Mouse (Mus musculus) heart, postnatal 0 days (tissue): ENCODE measurements around the gene Adamts6. TPM values are rescaled to one million over a fixed set of nuclear protein-coding genes. Genes with fewer than 3 reads are reported as not detected.
A peak's percentile ranks its signal among the peaks of the same experiment; 100 is the strongest.

Experiments
- ATAC-seq: fragments of 200-750 bp; cut with Nextera tagmentation; 2 replicates; pipeline ENCODE4 v1.8.0; 2017; ENCODE audit warnings: low read depth, moderate number of reproducible peaks, moderate library complexity; ENCODE audit not compliant: insufficient read depth
- DNase-seq: peaks from one replicate; pipeline ENCODE4 v3.0.0-alpha.2; 2016; ENCODE audit warnings: low spot score
- H3K27ac ChIP-seq: fragments of 300-500 bp; sonication (generic); 2 replicates; pipeline ENCODE4 v1.5.1; 2014; ENCODE audit warnings: low read depth, mild to moderate bottlenecking
- H3K27me3 ChIP-seq: fragments of 300-500 bp; sonication (generic); 2 replicates; pipeline ENCODE4 v1.6.1; 2014; ENCODE audit warnings: low read length, mixed read lengths; ENCODE audit not compliant: control insufficient read depth, insufficient read depth
- H3K36me3 ChIP-seq: fragments of 300-500 bp; sonication (generic); replicated peaks from 2 replicates; pipeline ENCODE4 v1.6.1; 2014; ENCODE audit warnings: low read length, mixed read lengths; ENCODE audit not compliant: control insufficient read depth, insufficient read depth
- H3K4me1 ChIP-seq: fragments of 300-500 bp; sonication (generic); 2 replicates; pipeline ENCODE4 v1.6.1; 2014; ENCODE audit warnings: antibody characterized with exemption; ENCODE audit not compliant: control insufficient read depth, insufficient read depth
- H3K4me2 ChIP-seq: fragments of 300-500 bp; sonication (generic); 2 replicates; pipeline ENCODE4 v1.6.1; 2014; ENCODE audit warnings: low read depth, mild to moderate bottlenecking, low read length, moderate library complexity
- H3K4me3 ChIP-seq: fragments of 300-500 bp; sonication (generic); 2 replicates; pipeline ENCODE4 v1.5.1; 2014; ENCODE audit warnings: low read depth, low read length
- H3K9ac ChIP-seq: fragments of 300-500 bp; sonication (generic); replicated peaks from 2 replicates; pipeline ENCODE4 v1.6.1; 2014; ENCODE audit warnings: low read depth, low read length, mixed read lengths
- H3K9me3 ChIP-seq: fragments of 300-500 bp; sonication (generic); replicated peaks from 2 replicates; pipeline ENCODE4 v1.6.1; 2016; ENCODE audit warnings: low read length; ENCODE audit not compliant: control insufficient read depth
- CTCF ChIP-seq: IDR thresholded peaks from 2 replicates; pipeline ENCODE4 v1.5.1; 2016; ENCODE audit warnings: antibody characterized with exemption, control low read depth, low read depth
- EP300 ChIP-seq: IDR thresholded peaks from 2 replicates; pipeline ENCODE4 v1.6.1; 2016; ENCODE audit warnings: antibody characterized with exemption, low read depth
- WGBS: fragments of 180-500 bp; shearing (Covaris S2); extraction: QIAGEN DNeasy Blood & Tissue Kit; methylation state at CpG from one replicate; pipeline ENCODE4 v1.1.7; 2014; 5-methylcytosine and 5-hydroxymethylcytosine counted together
- polyA plus RNA-seq: library from polyadenylated mRNA; unstranded; fragments of >200 nt; fragmentation: Nextera tagmentation; extraction: Ambion mirVana; gene quantifications from 2 replicates; pipeline ENCODE4 v1.2.1, GENCODE M21; 2015
- total RNA-seq: library from RNA; depleted of rRNA; stranded (reverse); fragments of >200 nt; gene quantifications from 2 replicates; pipeline ENCODE4 v1.2.3, GENCODE M21; 2014; ENCODE audit warnings: low replicate concordance

Adamts6 gene
- total and polyA plus RNA-seq, 2 experiments from 2014 or later = 2.7 to 21.8 TPM

DNA sequence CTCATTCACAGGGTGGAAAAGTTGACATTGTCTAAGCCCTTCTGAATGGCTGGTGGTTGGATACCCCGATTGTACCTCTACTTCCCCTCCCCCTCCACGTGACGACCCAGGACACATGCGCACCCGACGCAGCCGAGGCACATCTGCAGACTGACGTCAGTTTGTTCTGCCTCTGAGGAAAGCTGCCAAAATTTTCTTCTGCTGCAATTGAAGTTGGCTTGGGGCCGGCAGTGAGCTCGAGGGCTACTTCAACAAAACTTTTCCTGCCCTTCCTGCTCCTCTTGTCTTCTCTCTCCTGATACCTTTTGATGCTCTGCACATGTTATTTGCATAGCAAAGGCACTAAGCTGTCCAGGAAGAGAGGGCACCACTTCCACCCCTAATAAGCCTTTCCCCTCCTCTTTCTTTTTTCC is 732 bp upstream of the Adamts6 start:
- ATAC-seq (peak; percentile 97), DNase-seq (peak; percentile 99)
- Histone ChIP-seq H3K4me2 (peak overlapping the region; percentile 83), H3K4me3 (peak overlapping the region; percentile 60), H3K27ac (peak overlapping the region; percentile 93), H3K9ac (peak overlapping the region; percentile 71), H3K27me3 (no peaks in the 10 kb centered on the region), H3K36me3 (no peaks in the 10 kb centered on the region), H3K9me3 (no peaks in the 10 kb centered on the region), H3K4me1 (peaks cover 4% of the 10 kb centered on the region)
- WGBS = 1% methylated on average over 10 of the region's 10 CpGs
- TF ChIP-seq CTCF (no peak), EP300 (peak; percentile 86; the same call in 1 of the 2 replicates)

DNA sequence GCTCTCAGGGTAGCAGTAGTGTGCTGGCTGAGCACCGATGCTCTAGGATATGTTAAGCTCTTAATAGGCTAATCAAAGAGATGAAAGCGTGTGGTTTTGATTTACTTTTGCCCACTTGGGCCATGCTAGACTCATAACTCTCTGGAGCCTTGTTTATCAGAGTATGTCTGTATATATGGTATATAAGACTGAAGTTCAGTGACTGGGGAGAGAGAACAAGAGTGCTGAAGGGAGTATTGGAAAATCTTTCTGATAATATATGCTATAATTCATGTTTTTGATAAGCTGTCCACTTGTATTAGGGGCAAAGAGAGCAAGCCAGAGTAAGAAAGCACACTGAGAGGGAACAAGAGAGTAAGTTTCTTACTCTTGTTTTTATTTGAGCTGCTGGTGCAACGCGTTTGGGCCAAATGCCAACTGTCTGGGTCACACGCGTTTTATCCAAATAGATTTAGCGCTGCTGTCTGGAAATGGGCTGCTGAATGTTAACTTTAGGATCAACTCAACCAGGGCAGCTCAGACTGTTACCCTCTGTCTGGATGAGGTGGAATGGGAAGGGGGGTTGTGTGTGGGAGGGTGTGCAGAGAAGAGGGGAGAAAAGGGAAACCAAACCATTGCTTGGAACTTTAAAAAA is 708 bp downstream of the Adamts6 start:
- peak overlapping the region; percentile 68 for H3K9ac ChIP-seq
- H3K4me2 ChIP-seq = peak overlapping the region; percentile 83
- H3K4me3 ChIP-seq = peak overlapping the region; percentile 60
- ATAC-seq (peak; percentile 28), DNase-seq (peak; percentile 58)
- H3K9me3 ChIP-seq = no peaks in the 10 kb centered on the region
- H3K36me3 ChIP-seq = no peaks in the 10 kb centered on the region
- WGBS = 1% methylated on average over 7 of the region's 7 CpGs
- peak overlapping the region; percentile 93 for H3K27ac ChIP-seq
- peaks cover 4% of the 10 kb centered on the region for H3K4me1 ChIP-seq
- no peaks in the 10 kb centered on the region for H3K27me3 ChIP-seq
- TF ChIP-seq CTCF (no peak), EP300 (no peak)

DNA sequence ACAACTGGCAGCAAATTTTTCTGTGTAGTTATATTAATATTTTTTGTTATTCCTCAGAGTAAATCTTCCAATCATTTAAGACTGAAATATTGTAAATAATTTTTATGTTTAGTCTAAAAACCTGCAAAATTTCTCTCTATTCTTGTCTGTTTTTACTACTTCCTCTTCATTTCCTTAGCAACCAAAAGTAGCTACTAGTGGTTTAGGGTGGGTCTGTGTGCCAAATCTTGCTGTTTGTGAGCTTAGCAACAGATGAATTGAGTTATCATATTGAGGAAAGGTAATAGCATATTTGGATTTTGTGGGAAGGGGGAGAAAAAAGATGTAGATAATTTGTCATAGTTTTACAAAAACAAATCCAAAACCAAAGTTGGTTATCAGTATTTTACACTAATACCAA is 1.5 kb downstream of the Adamts6 start:
- peak overlapping the region; percentile 68 for H3K9ac ChIP-seq
- H3K27me3 ChIP-seq = no peaks in the 10 kb centered on the region
- peak overlapping the region; percentile 83 for H3K4me2 ChIP-seq
- ATAC-seq (no peak), DNase-seq (peak; percentile 18)
- TF ChIP-seq CTCF = no peak
- TF ChIP-seq EP300 = no peak
- peak overlapping the region; percentile 60 for H3K4me3 ChIP-seq
- peaks cover 4% of the 10 kb centered on the region for H3K4me1 ChIP-seq
- no peaks in the 10 kb centered on the region for H3K9me3 ChIP-seq
- no peaks in the 10 kb centered on the region for H3K36me3 ChIP-seq
- H3K27ac ChIP-seq = 0 out of 2 replicates have a peak overlapping the region, but pooled peaks have one; percentile 93

DNA sequence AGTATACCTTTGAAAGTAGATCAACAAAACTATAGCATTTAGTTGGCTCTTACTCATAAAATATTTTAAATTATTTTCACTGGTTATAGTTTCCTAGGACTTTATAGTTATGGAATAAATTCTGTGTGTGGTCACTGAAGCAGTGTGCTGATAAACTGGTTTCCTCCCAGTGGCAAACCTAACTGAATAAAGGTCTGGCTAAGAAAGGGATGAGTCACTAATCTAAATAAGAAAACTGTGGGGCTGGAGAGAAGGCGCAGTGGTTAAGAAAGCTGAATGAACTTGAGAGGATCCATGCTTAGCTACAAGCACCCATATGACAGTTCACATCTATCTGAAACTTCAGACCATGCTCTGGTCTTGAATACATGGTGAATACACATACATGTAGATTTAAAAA is 7.8 kb downstream of the Adamts6 start:
- H3K4me2 ChIP-seq = no peak overlapping the region
- H3K27me3 ChIP-seq = no peaks in the 10 kb centered on the region
- peaks cover 12% of the 10 kb centered on the region for H3K36me3 ChIP-seq
- DNase-seq (no peak), ATAC-seq (no peak)
- H3K4me3 ChIP-seq = no peak overlapping the region
- no peaks in the 10 kb centered on the region for H3K4me1 ChIP-seq
- H3K9me3 ChIP-seq = no peaks in the 10 kb centered on the region
- H3K27ac ChIP-seq = no peak overlapping the region
- WGBS = 83% methylated on average over 1 of the region's 1 CpGs
- no peak overlapping the region for H3K9ac ChIP-seq
- no peak for TF ChIP-seq CTCF
- no peak for TF ChIP-seq EP300

DNA sequence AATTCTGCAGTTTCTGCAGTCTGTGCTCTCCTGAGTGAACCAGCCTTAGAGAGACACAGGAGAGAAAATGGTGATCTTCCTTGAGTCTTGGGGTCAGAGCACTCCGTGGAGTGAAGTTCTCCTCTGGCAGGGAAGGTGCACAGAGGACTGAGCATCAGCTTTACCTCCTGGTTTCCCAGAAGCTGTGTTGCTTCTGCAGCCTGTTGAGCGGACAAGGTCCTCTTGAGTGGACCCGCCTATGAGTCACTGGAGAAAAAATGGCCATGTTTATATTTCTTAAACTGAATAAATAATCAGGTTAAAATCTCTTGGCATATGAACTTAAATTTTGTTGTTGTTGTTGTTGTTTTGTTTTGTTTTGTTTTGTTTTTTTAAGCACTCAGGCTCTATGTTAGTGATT is 41.7 kb downstream of the Adamts6 start:
- Histone ChIP-seq H3K36me3 (peaks cover 10% of the 10 kb centered on the region), H3K27ac (no peak overlapping the region), H3K9ac (no peak overlapping the region), H3K4me3 (no peak overlapping the region), H3K4me1 (no peaks in the 10 kb centered on the region), H3K27me3 (no peaks in the 10 kb centered on the region), H3K9me3 (no peaks in the 10 kb centered on the region), H3K4me2 (no peak overlapping the region)
- no peak for ATAC-seq
- DNase-seq = no peak
- TF ChIP-seq CTCF (no peak), EP300 (no peak)
- WGBS = 93% methylated on average over 3 of the region's 3 CpGs

DNA sequence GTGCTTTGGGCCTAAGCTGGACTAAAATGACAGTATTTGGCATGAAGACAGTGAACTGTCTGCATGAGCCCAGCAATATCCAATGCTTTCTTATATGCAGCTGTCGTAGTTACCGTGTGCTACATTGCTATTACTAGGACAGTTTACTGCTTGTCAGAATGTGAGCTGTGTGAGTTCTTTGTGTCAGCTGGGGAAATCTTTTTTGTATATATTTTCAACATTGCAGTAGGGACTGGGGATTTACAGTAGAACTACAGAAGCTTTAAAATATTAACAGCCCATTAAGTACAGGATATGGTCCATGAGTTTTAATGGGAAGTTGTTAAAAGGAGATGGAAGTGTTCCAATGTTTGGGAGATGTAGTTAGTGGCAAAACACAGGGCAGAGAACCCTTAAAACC is 42.1 kb downstream of the Adamts6 start:
- 78% methylated on average over 2 of the region's 2 CpGs for WGBS
- Histone ChIP-seq H3K36me3 (peaks cover 10% of the 10 kb centered on the region), H3K4me1 (no peaks in the 10 kb centered on the region), H3K4me3 (no peak overlapping the region), H3K9me3 (no peaks in the 10 kb centered on the region), H3K9ac (no peak overlapping the region), H3K27ac (no peak overlapping the region), H3K27me3 (no peaks in the 10 kb centered on the region), H3K4me2 (no peak overlapping the region)
- DNase-seq (no peak), ATAC-seq (no peak)
- TF ChIP-seq CTCF = no peak
- no peak for TF ChIP-seq EP300
